Mouse (Mus musculus) cerebellum, adult 2 months (tissue): Measurements from ENCODE around the gene Hif1an. TPM values are rescaled to one million over a fixed set of nuclear protein-coding genes. Genes with fewer than 3 reads are reported as not detected.

ENCODE experiments used
- DNase-seq, 2 experiments: peaks; one replicate each; pipeline ENCODE4 v3.0.0; 2021
- H3K27ac ChIP-seq: fragments of 200-500 bp; 2 replicates; pipeline ENCODE4 v1.5.1; 2012; ENCODE audit warnings: low read length, control low read depth, inconsistent platforms; ENCODE audit not compliant: insufficient read depth
- H3K27me3 ChIP-seq: fragments of 200-500 bp; 2 replicates; pipeline ENCODE4 v1.6.1; 2012; ENCODE audit warnings: inconsistent platforms, mild to moderate bottlenecking, low read length, moderate library complexity; ENCODE audit not compliant: control insufficient read depth, insufficient read depth
- H3K4me1 ChIP-seq: fragments of 200-500 bp; 2 replicates; pipeline ENCODE4 v1.6.1; 2011; ENCODE audit warnings: low read length; ENCODE audit not compliant: control insufficient read depth, insufficient read depth
- H3K4me3 ChIP-seq: fragments of 200-500 bp; replicated peaks from 2 replicates; pipeline ENCODE3; 2011; ENCODE audit warnings: mild to moderate bottlenecking, low read depth, low read length, control low read depth; ENCODE audit not compliant: insufficient read depth
- CTCF ChIP-seq: fragments of 200-500 bp; IDR thresholded peaks from 2 replicates; pipeline ENCODE4 v1.5.1; 2011; ENCODE audit warnings: low read depth, mild to moderate bottlenecking, control low read depth, low read length, moderate library complexity, borderline replicate concordance; ENCODE audit not compliant: insufficient read depth
- POLR2A ChIP-seq: fragments of 200-500 bp; IDR thresholded peaks from 2 replicates; pipeline ENCODE4 v1.6.1; 2011; ENCODE audit warnings: low read length, control low read depth, borderline replicate concordance; ENCODE audit not compliant: insufficient read depth
- WGBS: fragments of 180-500 bp; shearing (Covaris S2); methylation state at CpG from one replicate; pipeline ENCODE4 v1.1.7; 2018; 5-methylcytosine and 5-hydroxymethylcytosine counted together
- polyA plus RNA-seq: library from polyadenylated mRNA; depleted of rRNA; stranded (reverse); fragments of >200 nt; gene quantifications from 2 replicates; pipeline ENCODE4 v1.2.3, GENCODE M21; 2012

Gene Hif1an
- polyA plus RNA-seq, 1 experiment, result 26.7 TPM

DNA sequence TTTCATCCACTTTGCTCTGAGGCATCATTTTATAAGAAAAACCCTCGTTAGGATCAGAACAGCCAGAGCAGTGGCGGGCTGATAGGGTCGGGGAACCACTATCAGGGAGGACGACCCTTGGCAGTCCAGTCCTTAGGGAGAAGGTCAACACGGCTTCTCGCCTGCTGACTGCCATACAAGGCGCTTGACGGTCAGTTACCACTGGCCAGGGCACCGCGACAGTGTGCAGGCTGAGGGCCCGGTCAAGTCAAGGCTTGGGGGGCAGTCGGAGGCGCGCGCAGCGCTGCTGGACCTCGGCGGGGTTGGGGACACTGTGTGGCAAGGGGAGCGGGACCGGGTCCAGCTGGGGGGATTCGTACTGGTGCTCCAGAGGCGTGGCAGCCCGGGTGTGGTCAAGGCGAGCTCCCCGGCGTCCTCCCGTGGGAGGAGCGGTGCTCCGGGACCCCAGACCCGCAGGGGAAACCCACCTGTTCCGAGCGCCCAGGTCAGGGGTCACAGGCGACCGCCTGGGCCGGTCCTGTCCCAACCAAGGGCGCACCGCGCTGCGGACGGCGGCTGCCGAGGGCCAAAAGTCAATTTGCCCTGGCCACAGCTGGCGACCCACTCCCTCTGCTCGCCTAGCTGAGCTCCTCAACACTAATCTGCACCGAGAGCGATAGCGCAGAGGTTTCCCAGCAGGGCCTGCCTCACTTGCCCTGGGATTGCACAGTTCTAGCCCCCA, 17.2 kb upstream of the Hif1an start, which contains the start of gene Sec31b:
Sec31b (minus strand) TSS at position 544 of the 721 bp plus-strand sequence.
- H3K27ac ChIP-seq, result no peak within 1 kb of the TSS
- WGBS, result 4% methylated on average over 47 of the region's 47 CpGs
- peak; percentile 42 to 53 for DNase-seq
- TF ChIP-seq POLR2A, result no peak
- no peak for TF ChIP-seq CTCF
- H3K4me1 ChIP-seq, result no peaks in the 10 kb centered on the region
- H3K27me3 ChIP-seq, result no peaks in the 10 kb centered on the region
- H3K4me3 ChIP-seq, result peak within 1 kb of the TSS; percentile 42

DNA sequence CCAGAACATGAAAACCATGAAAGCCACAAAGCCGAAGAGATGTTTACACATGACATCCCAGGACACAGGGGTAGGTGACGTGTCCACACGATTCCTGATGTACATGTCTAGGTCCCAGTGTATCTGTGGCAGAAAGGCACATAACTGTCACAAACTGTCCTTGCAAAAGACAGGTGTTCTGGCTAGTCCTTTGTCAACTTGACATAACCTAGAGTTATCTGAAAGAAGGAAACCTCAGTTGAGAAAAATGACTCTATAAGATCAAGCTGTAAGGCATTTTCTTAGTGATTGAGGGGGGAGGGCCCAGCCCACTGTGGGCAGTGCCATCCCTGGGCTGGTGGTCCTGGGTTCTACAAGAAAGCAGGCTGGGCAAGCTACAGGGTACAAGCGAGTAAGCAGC, 9.9 kb upstream of the Hif1an start, which contains the start of gene Gm20538:
Gm20538 (minus strand) TSS at position 101 of the 400 bp plus-strand sequence.
- no peak for TF ChIP-seq POLR2A
- TF ChIP-seq CTCF, result no peak
- WGBS, result 95% methylated on average over 4 of the region's 4 CpGs
- no peak within 1 kb of the TSS for H3K27ac ChIP-seq
- no peak for DNase-seq
- peak within 1 kb of the TSS; percentile 5 for H3K4me3 ChIP-seq
- H3K4me1 ChIP-seq, result peaks cover 4% of the 10 kb centered on the region; the same call in 1 of the 2 replicates
- no peaks in the 10 kb centered on the region for H3K27me3 ChIP-seq

DNA sequence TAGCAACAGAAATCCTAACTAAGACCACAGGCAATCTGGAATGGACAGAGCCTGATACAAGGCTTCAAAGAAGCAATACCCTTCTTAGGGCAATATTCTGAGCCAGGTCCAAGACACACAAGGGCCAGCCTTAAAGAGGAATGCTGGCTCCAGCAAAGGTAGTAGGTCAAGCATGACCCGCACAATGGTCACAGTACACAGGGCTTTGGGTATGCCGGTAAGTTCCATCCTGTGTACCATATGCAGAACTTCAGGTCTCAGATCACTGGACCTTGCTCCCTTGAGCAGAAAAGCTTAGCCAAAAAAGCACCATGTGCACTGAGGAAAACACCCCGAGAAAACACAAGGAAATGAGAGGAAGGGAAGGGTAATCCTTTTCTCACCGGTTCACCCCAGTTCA, 9.4 kb upstream of the Hif1an start:
- Histone ChIP-seq H3K4me1 (peaks cover 4% of the 10 kb centered on the region; the same call in 1 of the 2 replicates), H3K27me3 (no peaks in the 10 kb centered on the region), H3K27ac (no peak overlapping the region), H3K4me3 (peak overlapping the region; percentile 5)
- 84% methylated on average over 4 of the region's 4 CpGs for WGBS
- TF ChIP-seq CTCF (no peak), POLR2A (no peak)
- DNase-seq, result no peak

DNA sequence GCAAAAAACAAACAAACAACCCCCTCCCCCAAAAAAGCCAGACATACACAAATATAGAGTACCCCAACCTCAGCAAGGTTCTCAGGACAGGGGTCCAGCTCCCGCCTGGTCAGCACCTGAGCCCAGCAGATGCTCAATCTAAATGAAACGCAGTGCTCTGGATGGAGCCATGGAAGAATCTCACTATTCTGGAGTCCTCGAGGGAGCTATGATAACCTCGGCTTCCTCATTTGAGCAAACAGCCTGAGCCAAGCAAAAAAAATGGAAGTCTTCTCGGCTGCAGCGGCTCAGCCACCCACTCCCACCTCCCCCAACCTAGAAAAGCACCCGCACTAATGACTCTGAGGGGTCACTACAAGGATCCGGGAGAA, 8.2 kb upstream of the Hif1an start:
- TF ChIP-seq CTCF (no peak), POLR2A (no peak)
- H3K4me3 ChIP-seq, result peak overlapping the region; percentile 90
- H3K27ac ChIP-seq, result 0 out of 2 replicates have a peak overlapping the region, but pooled peaks have one; percentile 94
- peaks cover 4% of the 10 kb centered on the region; the same call in 1 of the 2 replicates for H3K4me1 ChIP-seq
- 0% methylated on average over 8 of the region's 8 CpGs for WGBS
- peak in 1 of 2 experiments; percentile 18 for DNase-seq
- H3K27me3 ChIP-seq, result no peaks in the 10 kb centered on the region

DNA sequence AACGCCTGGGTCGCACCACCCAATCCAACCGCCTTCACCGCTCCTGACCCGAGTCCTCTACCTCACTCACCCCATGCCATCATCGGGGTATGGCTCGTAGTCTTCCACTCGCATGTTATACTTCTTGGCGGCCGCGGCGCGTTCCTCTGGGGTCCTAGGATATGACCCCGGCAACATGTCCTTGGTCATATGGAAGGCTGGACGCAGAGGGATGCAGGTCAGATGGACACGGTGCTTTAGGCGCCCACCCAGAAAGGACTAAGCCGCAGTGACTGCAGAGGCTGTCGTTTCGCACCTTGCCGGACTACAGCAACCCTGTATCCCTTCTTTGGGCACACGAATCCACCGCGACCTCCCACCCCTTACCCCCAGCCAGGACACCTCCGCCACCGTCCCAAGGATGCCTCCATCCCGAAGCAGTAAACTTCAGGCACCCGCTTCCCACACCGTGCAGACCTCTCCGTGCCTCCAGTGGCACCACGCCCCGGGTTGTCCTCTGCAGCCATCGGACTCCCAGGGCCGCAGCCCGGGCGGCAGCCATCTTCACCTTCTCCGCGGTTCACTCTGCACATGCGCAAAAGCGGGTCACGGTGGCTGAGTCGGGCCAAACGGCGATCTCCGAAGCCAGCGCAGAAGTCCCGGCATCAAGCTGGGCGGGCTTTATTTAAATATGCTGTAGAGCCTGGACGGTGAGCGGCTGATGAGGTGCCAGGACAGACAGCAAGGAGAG, 7.6 kb upstream of the Hif1an start, which contains the start of gene Ndufb8:
Ndufb8 (minus strand) TSS at position 580 of the 730 bp plus-strand sequence.
- WGBS, result under 1% methylated on average over 50 of the region's 50 CpGs
- no peaks in the 10 kb centered on the region for H3K27me3 ChIP-seq
- peak; percentile 96 to 98 for DNase-seq
- H3K4me3 ChIP-seq, result peak within 1 kb of the TSS; percentile 90
- H3K4me1 ChIP-seq, result peaks cover 4% of the 10 kb centered on the region; the same call in 1 of the 2 replicates
- TF ChIP-seq POLR2A (peak; percentile 96), CTCF (no peak)
- peak within 1 kb of the TSS; percentile 94 for H3K27ac ChIP-seq

DNA sequence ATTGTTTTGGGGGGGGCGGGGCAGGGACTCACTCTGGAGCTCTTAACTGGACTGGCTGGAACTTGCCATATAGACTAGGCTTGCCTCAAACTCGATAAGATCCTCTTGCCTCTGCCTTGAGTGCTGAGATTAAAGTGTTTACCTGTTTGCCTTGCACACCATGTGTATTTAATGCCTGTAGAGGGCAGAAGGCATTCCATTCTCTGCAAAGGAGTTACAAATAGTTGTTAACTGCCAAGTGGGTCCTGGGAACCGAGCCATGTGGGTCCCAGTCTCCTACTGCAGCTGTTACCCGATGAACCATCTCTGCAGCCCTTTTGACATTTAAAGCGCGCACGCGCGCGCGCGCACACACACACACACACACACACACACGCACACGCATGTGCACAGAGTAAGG, 1.4 kb downstream of the Hif1an start:
- WGBS, result 60% methylated on average over 14 of the region's 14 CpGs
- Histone ChIP-seq H3K4me3 (no peak overlapping the region), H3K4me1 (peaks cover 3% of the 10 kb centered on the region; the same call in 1 of the 2 replicates), H3K27ac (no peak overlapping the region), H3K27me3 (no peaks in the 10 kb centered on the region)
- no peak for DNase-seq
- no peak for TF ChIP-seq CTCF
- TF ChIP-seq POLR2A, result no peak

DNA sequence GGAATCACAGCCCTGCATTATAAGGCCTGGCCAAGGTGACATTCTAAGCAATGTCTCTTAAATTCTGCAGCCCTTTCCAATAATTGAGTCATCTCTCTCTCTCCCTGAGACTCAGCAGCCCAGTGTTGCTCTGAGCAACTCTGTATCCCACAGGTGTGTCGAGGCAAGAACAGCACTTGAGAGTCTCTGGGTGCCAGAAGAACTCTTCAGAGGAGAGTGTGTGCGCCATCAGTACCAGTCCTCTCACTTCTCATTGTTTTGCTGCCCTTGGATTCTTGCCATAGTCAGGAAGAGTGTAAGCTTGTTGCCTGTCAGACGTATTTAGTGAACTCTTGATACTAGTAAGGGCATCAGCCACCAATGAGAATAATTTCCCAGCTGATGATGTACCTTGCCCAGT, 5.1 kb downstream of the Hif1an start:
- no peak for DNase-seq
- peaks cover 3% of the 10 kb centered on the region; the same call in 1 of the 2 replicates for H3K4me1 ChIP-seq
- H3K27me3 ChIP-seq, result no peaks in the 10 kb centered on the region
- H3K27ac ChIP-seq, result no peak overlapping the region
- 77% methylated on average over 3 of the region's 3 CpGs for WGBS
- H3K4me3 ChIP-seq, result no peak overlapping the region
- TF ChIP-seq POLR2A (no peak), CTCF (no peak)

DNA sequence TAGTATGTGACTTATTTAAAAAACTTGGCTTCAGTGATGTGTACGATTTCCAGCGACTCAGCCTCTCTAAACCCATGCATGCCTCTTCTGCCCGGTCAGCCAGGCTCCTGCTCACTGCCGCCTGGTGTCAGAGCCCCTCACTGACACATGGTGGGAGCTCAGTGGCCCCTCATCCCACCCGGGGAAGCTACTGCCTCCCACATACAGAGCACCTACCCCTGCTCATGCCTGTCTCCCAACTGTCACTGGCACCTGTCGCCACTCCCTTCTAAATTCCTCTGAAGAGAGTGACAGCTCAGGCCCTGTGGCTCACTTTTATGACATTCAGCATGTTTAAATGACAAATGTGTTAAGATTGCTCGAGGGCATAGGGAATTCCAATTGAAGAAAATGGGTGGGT, 13.6 kb downstream of the Hif1an start:
- WGBS, result 75% methylated on average over 7 of the region's 7 CpGs
- Histone ChIP-seq H3K4me3 (no peak overlapping the region), H3K27ac (no peak overlapping the region), H3K4me1 (no peaks in the 10 kb centered on the region), H3K27me3 (no peaks in the 10 kb centered on the region)
- DNase-seq, result no peak
- TF ChIP-seq CTCF (no peak), POLR2A (no peak)
